Mouse (Mus musculus): ENCODE measurements around the gene Timp2. TPM values are rescaled to one million over a fixed set of nuclear protein-coding genes. Genes with fewer than 3 reads are reported as not detected.

The Timp2 gene
- polyA plus RNA-seq, 1 experiment from 2014 or later, result 36.0 TPM

GRCm38 (mm10) chr11:118328947-118329346, 26.6 kb downstream of the Timp2 start:
- H3K36me3 ChIP-seq (ENCODE audit: poor library complexity, severe bottlenecking), result peaks cover 31% of the 10 kb centered on the region
- ATAC-seq, result no peak
- H3K9me3 ChIP-seq (replicated peaks), result 0 out of 2 replicates have a peak, but pooled peaks cover 6% of the 10 kb centered on the region
- no peak overlapping the region for H3K9ac ChIP-seq
- H3K4me2 ChIP-seq, result no peak overlapping the region
- WGBS, result 96% methylated on average over 5 of the region's 5 CpGs
- no peak overlapping the region for H3K4me3 ChIP-seq
- peaks cover 21% of the 10 kb centered on the region for H3K4me1 ChIP-seq
- H3K27me3 ChIP-seq, result no peaks in the 10 kb centered on the region
- no peak overlapping the region; the same call in 1 of the 2 replicates for H3K27ac ChIP-seq

- ATAC-seq, result no peak
- 94% methylated on average over 6 of the region's 6 CpGs for WGBS
- Histone ChIP-seq H3K9me3 (replicated peaks) (0 out of 2 replicates have a peak, but pooled peaks cover 6% of the 10 kb centered on the region), H3K4me2 (no peak overlapping the region), H3K36me3 (ENCODE audit: poor library complexity, severe bottlenecking) (peaks cover 29% of the 10 kb centered on the region), H3K4me1 (peaks cover 21% of the 10 kb centered on the region), H3K9ac (no peak overlapping the region), H3K27me3 (no peaks in the 10 kb centered on the region), H3K4me3 (no peak overlapping the region), H3K27ac (peak overlapping the region; percentile 68; the same call in 1 of the 2 replicates)
Observed at GRCm38 (mm10) chr11:118328511-118328910, 27.0 kb downstream of the Timp2 start.

GRCm38 (mm10) chr11:118326991-118327971, 28.3 kb downstream of the Timp2 start:
- peak overlapping the region; percentile 7; the same call in 1 of the 2 replicates for H3K4me2 ChIP-seq
- peaks cover 17% of the 10 kb centered on the region for H3K36me3 ChIP-seq (ENCODE audit: poor library complexity, severe bottlenecking)
- H3K9me3 ChIP-seq (replicated peaks), result 0 out of 2 replicates have a peak, but pooled peaks cover 6% of the 10 kb centered on the region
- 59% methylated on average over 24 of the region's 24 CpGs for WGBS
- H3K4me1 ChIP-seq, result peaks cover 24% of the 10 kb centered on the region
- no peak overlapping the region for H3K4me3 ChIP-seq
- H3K27me3 ChIP-seq, result no peaks in the 10 kb centered on the region
- H3K9ac ChIP-seq, result peak overlapping the region; percentile 9; the same call in 1 of the 2 replicates
- ATAC-seq, result peak; percentile 77
- H3K27ac ChIP-seq, result peak overlapping the region; percentile 68

GRCm38 (mm10) chr11:118326491-118326890, 29.0 kb downstream of the Timp2 start:
- Histone ChIP-seq H3K4me1 (peaks cover 31% of the 10 kb centered on the region), H3K27me3 (no peaks in the 10 kb centered on the region), H3K4me2 (no peak overlapping the region), H3K4me3 (no peak overlapping the region), H3K9ac (no peak overlapping the region), H3K36me3 (ENCODE audit: poor library complexity, severe bottlenecking) (peaks cover 17% of the 10 kb centered on the region), H3K27ac (peak overlapping the region; percentile 68), H3K9me3 (replicated peaks) (0 out of 2 replicates have a peak, but pooled peaks cover 6% of the 10 kb centered on the region)
- ATAC-seq, result no peak
- 94% methylated on average over 4 of the region's 4 CpGs for WGBS

- Histone ChIP-seq H3K4me3 (no peak overlapping the region), H3K27ac (no peak overlapping the region), H3K36me3 (ENCODE audit: poor library complexity, severe bottlenecking) (peaks cover 6% of the 10 kb centered on the region), H3K4me2 (no peak overlapping the region), H3K27me3 (no peaks in the 10 kb centered on the region), H3K9ac (no peak overlapping the region), H3K4me1 (peaks cover 33% of the 10 kb centered on the region), H3K9me3 (replicated peaks) (0 out of 2 replicates have a peak, but pooled peaks cover under 1% of the 10 kb centered on the region)
- ATAC-seq, result no peak
- WGBS, result 79% methylated on average over 5 of the region's 5 CpGs
Observed at GRCm38 (mm10) chr11:118324541-118324940, 31.0 kb downstream of the Timp2 start.

- Histone ChIP-seq H3K9ac (no peak overlapping the region), H3K36me3 (ENCODE audit: poor library complexity, severe bottlenecking) (peaks cover 11% of the 10 kb centered on the region), H3K9me3 (replicated peaks) (no peaks in the 10 kb centered on the region), H3K27me3 (no peaks in the 10 kb centered on the region), H3K4me1 (peaks cover 33% of the 10 kb centered on the region), H3K4me2 (no peak overlapping the region), H3K27ac (no peak overlapping the region), H3K4me3 (no peak overlapping the region)
- 93% methylated on average over 5 of the region's 5 CpGs for WGBS
- no peak for ATAC-seq
Observed at GRCm38 (mm10) chr11:118323974-118324373, 31.6 kb downstream of the Timp2 start.

- no peak overlapping the region for H3K9ac ChIP-seq
- WGBS, result 67% methylated on average over 3 of the region's 3 CpGs
- H3K4me2 ChIP-seq, result no peak overlapping the region
- peaks cover 21% of the 10 kb centered on the region for H3K4me1 ChIP-seq
- H3K27me3 ChIP-seq, result no peaks in the 10 kb centered on the region
- H3K4me3 ChIP-seq, result no peak overlapping the region
- no peaks in the 10 kb centered on the region for H3K9me3 ChIP-seq (replicated peaks)
- no peak overlapping the region for H3K27ac ChIP-seq
- no peak for ATAC-seq
- peaks cover 21% of the 10 kb centered on the region for H3K36me3 ChIP-seq (ENCODE audit: poor library complexity, severe bottlenecking)
Observed at GRCm38 (mm10) chr11:118322647-118323046, 32.9 kb downstream of the Timp2 start.

- Histone ChIP-seq H3K4me2 (no peak overlapping the region), H3K9me3 (replicated peaks) (no peaks in the 10 kb centered on the region), H3K27me3 (no peaks in the 10 kb centered on the region), H3K27ac (no peak overlapping the region), H3K36me3 (ENCODE audit: poor library complexity, severe bottlenecking) (peaks cover 21% of the 10 kb centered on the region), H3K4me3 (no peak overlapping the region), H3K9ac (no peak overlapping the region), H3K4me1 (peaks cover 14% of the 10 kb centered on the region)
- no peak for ATAC-seq
- 79% methylated on average over 4 of the region's 4 CpGs for WGBS
Observed at GRCm38 (mm10) chr11:118321971-118322370, 33.6 kb downstream of the Timp2 start.

- Histone ChIP-seq H3K27me3 (no peaks in the 10 kb centered on the region), H3K36me3 (ENCODE audit: poor library complexity, severe bottlenecking) (peaks cover 22% of the 10 kb centered on the region), H3K4me1 (peaks cover 12% of the 10 kb centered on the region), H3K27ac (no peak overlapping the region), H3K9ac (no peak overlapping the region), H3K4me3 (no peak overlapping the region), H3K9me3 (replicated peaks) (no peaks in the 10 kb centered on the region), H3K4me2 (no peak overlapping the region)
- 78% methylated on average over 7 of the region's 7 CpGs for WGBS
- no peak for ATAC-seq
Observed at GRCm38 (mm10) chr11:118321500-118321899, 34.0 kb downstream of the Timp2 start.

- Histone ChIP-seq H3K36me3 (ENCODE audit: poor library complexity, severe bottlenecking) (peaks cover 36% of the 10 kb centered on the region), H3K9me3 (replicated peaks) (no peaks in the 10 kb centered on the region), H3K27me3 (no peaks in the 10 kb centered on the region), H3K4me3 (no peak overlapping the region), H3K9ac (no peak overlapping the region), H3K27ac (no peak overlapping the region), H3K4me2 (no peak overlapping the region), H3K4me1 (peaks cover 12% of the 10 kb centered on the region)
- ATAC-seq, result no peak
- 62% methylated on average over 5 of the region's 5 CpGs for WGBS
Observed at GRCm38 (mm10) chr11:118318678-118319077, 36.9 kb downstream of the Timp2 start.

GRCm38 (mm10) chr11:118317129-118317528, 38.4 kb downstream of the Timp2 start:
- peaks cover 42% of the 10 kb centered on the region for H3K36me3 ChIP-seq (ENCODE audit: poor library complexity, severe bottlenecking)
- H3K9ac ChIP-seq, result no peak overlapping the region
- no peak overlapping the region for H3K4me2 ChIP-seq
- WGBS, result 32% methylated on average over 7 of the region's 7 CpGs
- no peaks in the 10 kb centered on the region for H3K9me3 ChIP-seq (replicated peaks)
- peak; percentile 41 for ATAC-seq
- H3K27me3 ChIP-seq, result no peaks in the 10 kb centered on the region
- H3K27ac ChIP-seq, result no peak overlapping the region
- no peak overlapping the region for H3K4me3 ChIP-seq
- peaks cover 9% of the 10 kb centered on the region for H3K4me1 ChIP-seq

GRCm38 (mm10) chr11:118316231-118316806, 39.2 kb downstream of the Timp2 start:
- 92% methylated on average over 8 of the region's 8 CpGs for WGBS
- H3K4me1 ChIP-seq, result peaks cover under 1% of the 10 kb centered on the region; the same call in 1 of the 2 replicates
- H3K27me3 ChIP-seq, result no peaks in the 10 kb centered on the region
- no peak overlapping the region for H3K4me3 ChIP-seq
- no peak overlapping the region for H3K4me2 ChIP-seq
- peaks cover 49% of the 10 kb centered on the region for H3K36me3 ChIP-seq (ENCODE audit: poor library complexity, severe bottlenecking)
- no peaks in the 10 kb centered on the region for H3K9me3 ChIP-seq (replicated peaks)
- H3K27ac ChIP-seq, result no peak overlapping the region
- ATAC-seq, result no peak
- no peak overlapping the region for H3K9ac ChIP-seq
